Mouse (Mus musculus) CD4-positive, CD25-positive, alpha-beta regulatory T cell (primary cell): ENCODE data around the gene E130308A19Rik. TPM values are rescaled to one million over a fixed set of nuclear protein-coding genes. Genes with fewer than 3 reads are reported as not detected.

Source experiments
- polyA plus RNA-seq: library from polyadenylated mRNA; unstranded; fragments of 100-300 nt; shearing (Covaris generic); gene quantifications from one replicate; pipeline ENCODE4 v1.2.1, GENCODE M21; 2017

Gene E130308A19Rik
- 22.1 TPM for polyA plus RNA-seq

DNA sequence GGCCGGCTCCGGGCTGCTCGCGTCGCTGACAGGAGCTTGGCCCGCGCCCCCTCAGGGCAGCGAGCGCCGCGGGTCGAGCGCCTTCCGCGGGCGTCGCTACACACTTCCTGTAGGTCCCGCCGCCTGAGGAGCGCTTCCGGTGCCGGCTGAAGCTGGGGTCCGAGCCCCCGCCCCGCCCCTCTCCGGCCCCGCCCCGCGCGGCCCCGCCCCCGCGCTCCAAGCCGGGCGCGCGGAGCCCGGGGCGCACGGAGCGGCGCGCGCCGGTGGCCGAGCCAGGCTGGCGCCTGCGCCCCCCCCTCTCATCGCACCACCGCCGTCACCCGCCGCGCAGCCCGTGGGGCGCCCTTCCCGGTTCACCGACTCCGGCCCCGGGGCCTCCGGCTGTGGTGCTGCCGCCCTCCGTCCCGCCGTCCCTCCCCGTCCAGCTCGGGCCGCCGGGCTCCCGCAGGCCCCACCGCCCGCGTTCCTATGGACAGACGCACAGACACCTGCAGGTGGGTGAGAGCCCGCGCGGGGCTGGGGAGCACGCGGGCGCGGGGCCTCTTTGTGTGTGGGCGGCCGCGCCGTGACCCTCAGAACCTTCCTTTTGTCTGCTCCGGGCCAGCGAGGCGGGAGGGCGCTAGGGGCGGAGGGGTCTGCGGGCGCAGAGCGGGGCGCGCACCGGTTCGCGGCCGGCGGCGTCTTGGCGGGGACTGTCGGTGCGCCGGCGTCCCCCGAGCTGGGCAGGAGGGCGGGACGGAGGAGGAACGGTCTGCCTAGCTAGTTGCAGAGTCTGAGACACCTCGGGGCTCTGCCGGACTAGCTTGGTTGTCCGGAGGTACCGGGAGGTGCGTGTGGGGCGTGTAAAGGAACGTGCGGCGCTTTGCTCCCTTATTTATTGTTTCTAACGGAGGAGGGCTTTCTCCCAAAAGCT lies at the start of gene E130308A19Rik:
TSS of gene E130308A19Rik (plus strand) at position 214 of the 913 bp plus-strand sequence.

DNA sequence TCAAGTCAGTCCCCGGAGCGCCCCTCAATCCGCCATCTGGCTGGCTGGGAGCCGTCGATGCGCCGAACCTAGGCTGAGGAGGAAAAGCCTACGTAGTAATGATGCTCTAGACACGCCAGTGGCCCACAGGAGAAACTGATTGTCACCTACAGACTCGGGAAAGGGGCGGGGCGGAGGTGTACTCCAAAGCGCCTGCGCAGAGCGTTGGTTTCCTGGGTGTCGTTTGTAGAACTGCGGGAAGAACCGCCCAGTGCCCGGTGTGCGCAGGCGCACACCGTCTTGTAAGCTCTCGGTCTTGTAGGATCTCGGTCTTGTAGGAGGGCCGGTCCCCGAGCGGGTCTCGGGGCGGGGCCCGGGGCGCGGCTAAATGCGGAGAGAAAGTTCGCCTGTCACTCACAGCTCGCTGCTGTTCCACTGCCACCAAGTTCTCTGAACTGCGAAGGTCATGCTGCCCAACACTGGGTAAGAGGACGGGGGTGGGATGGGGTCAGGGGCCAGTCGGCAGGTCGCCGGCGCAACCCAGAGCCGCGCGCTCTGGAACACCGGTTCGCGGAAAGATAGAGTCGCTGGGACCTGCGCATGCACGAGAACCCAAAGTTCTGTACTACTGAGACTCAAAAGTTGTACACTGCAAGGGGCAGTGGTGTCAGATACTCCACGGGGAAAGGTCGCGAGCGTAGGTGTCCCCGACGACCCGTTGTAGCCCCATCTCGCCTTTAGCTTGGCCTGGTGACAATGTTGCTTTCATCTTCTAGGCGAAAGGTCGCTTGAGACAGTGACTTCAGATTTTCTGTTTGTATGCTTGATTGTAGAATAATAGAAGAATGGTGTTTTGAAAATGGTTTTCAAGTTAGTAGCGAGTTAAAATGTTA lies 44.5 kb upstream of the E130308A19Rik start, which contains the start of gene Hsdl2:
TSS of gene Hsdl2 (plus strand) at position 250 of the 872 bp plus-strand sequence.

DNA sequence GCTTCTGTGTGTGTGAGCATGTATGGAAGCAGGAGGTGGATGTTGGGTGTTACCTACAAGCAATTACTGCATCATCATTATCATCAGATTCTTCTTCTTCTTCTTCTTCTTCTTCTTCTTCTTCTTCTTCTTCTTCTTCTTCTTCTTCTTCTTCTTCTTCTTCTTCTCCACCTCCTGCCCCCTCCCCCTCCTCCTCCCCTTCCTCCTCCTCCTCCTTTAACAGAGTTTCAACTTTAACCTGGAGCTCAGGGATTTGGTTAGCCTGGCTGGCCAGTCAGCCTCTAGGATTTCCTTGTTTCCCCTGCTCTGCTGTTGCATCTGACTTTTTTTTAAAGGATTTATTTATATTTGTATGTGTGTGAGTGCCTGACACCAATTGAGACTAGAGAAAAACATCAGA lies 175.5 kb downstream of the E130308A19Rik start, which contains the start of gene Inip:
TSS of gene Inip (minus strand) at position 101 of the 400 bp plus-strand sequence.

DNA sequence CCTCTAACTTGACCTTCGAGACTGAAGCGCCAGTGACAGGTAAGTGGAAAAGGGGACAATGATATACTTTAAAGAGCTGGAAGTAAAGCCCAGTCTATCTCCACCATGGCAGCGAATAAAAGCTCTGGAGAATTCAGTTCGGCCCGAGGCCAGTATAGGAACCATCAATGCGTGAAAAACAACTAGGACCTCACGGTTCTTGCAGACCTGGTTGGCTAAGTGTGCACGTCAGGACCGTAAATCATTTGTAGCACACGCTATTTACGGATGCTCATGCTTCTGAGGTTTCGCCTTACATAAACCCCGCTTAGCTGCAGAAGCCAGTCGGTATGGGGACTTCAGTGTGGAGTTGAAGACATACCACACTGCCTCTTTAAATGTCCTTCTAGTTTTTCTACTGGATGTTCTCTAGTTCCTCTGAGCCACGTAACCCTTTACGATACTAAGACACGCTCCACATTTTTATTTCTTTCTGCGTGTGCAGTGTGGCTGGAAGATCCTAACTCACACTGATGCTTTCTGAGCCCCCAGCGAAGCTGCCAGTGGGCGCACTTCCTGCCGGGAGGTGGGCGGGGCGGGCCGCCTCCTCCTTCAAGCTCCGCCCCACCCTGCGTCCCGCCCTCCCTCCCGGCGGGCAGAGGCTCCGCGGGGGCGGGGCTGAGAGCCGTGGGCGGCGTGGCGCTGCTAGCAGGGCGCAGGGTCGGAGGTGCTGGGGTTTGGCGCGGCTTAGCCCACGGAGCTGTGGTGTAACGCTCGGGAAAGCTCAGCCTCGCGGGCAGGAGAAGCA lies 179.4 kb downstream of the E130308A19Rik start, which contains the start of gene Snx30:
TSS of gene Snx30 (plus strand) at position 660 of the 787 bp plus-strand sequence.

Other genes with a start within 250 kb of the E130308A19Rik start
- 7.8 TPM for gene Susd1, start 187.6 kb upstream of the E130308A19Rik start, polyA plus RNA-seq
- 156 TPM for gene Ptbp3, start 76.8 kb upstream of the E130308A19Rik start, polyA plus RNA-seq
- 44.2 TPM for gene Hsdl2, start 44.6 kb upstream of the E130308A19Rik start, polyA plus RNA-seq
- 60.9 TPM for gene Inip, start 175.4 kb downstream of the E130308A19Rik start, polyA plus RNA-seq
- gene Snx30, start 179.6 kb downstream of the E130308A19Rik start, polyA plus RNA-seq = 9.9 TPM